Mouse (Mus musculus): Measurements from ENCODE around the gene Nol9. TPM values are rescaled to one million over a fixed set of nuclear protein-coding genes. Genes with fewer than 3 reads are reported as not detected.
A peak's percentile ranks its signal among the peaks of the same experiment; 100 is the strongest.

Nol9 gene
- total RNA-seq (2012; rRNA removed) = 70.1 and 81.7 TPM in 2 replicates

DNA sequence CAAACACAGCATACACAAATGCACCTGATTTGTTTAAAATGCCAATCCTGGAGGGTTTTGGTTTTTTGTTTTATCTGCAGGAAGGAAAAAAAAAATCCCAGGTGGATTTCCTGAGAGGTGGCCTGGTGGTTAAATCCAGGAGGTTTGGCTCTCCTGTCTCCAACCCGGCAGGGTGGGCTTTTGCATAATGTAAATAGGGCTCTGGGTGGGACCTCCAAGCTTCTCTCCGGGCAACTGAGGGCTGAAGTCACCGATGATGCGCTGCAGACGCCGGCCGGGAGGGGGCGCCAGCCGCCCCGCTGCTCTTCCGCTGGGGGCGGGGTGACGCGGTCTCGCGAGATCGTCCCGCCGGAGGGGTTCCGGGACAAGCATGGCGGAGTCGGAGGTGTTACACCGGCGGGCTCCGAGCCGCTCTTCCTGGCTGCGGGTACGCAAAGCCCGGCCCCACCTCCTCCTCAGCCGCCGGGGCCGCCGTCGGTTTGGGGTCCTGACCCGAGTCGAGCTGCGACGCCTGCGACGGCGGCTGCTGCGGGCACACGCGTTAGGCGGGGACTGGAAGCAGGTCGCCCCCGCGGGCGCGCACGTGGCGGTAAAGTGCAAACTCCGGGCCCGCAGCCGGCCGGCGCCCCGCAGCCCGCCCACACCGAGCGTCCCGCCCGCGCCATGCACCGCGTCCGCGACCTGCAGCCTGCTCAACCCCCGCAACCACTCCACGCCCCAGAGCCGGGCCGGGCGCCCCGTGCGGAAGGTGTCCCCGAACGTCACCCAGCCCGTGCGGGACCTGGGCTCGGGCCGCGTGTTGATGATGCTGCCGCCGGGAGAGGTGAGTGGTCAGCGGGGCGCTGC is at the start of gene Nol9:
Nol9 (plus strand) TSS at position 337 of the 846 bp plus-strand sequence.
- peaks cover 3 to 34% of the 10 kb centered on the region in 2 experiments; a peak in 2 of 4 replicates for H3K4me1 ChIP-seq (ENCODE audit: control insufficient read depth in 2 of 2, insufficient read depth in 2 of 2, low read length in 2 of 2, poor library complexity in 1 of 2)
- in situ Hi-C loops (cut with MboI; ENCODE audit: low sequenced_read_pairs in 2 of 2, unreplicated experiment in 2 of 2) = no loop called here
- H3K9me3 ChIP-seq (ENCODE audit: control insufficient read depth, insufficient read depth, low read depth, low read length) = no peaks in the 10 kb centered on the region
- DNase-seq (ENCODE audit: low read depth, low spot score) = peak; percentile 84
- peaks cover 29% of the 10 kb centered on the region for H3K36me3 ChIP-seq (ENCODE audit: control insufficient read depth, insufficient read depth, low read length, poor library complexity, severe bottlenecking)
- peak within 1 kb of the TSS; percentile 84 for H3K27ac ChIP-seq (ENCODE audit: insufficient read depth, low read depth, low read length, poor library complexity, severe bottlenecking)
- peak within 1 kb of the TSS; percentile 100 for H3K9ac ChIP-seq (ENCODE audit: insufficient read depth, low read depth, low read length, poor library complexity, severe bottlenecking)
- peak within 1 kb of the TSS; percentile 72 to 98 for H3K4me3 ChIP-seq (ENCODE audit: insufficient read depth in 1 of 2, low read depth in 1 of 2, low read length in 2 of 2, poor library complexity in 1 of 2, severe bottlenecking in 1 of 2)
- TF ChIP-seq ZNF384 (IDR thresholded peaks at IDR 0.05; ENCODE audit: low read depth, low read length) (no peak), CHD2 (IDR thresholded peaks at IDR 0.05; ENCODE audit: low read depth, low read length) (peak; percentile 99), MAFK (IDR thresholded peaks at IDR 0.05; ENCODE audit: insufficient read depth, low read depth, low read length) (no peak), HCFC1 (IDR thresholded peaks at IDR 0.05; ENCODE audit: borderline replicate concordance, insufficient read depth, low read length) (peak; percentile 68), ZC3H11A (IDR thresholded peaks at IDR 0.05; ENCODE audit: borderline replicate concordance, low read depth, low read length) (no peak)

DNA sequence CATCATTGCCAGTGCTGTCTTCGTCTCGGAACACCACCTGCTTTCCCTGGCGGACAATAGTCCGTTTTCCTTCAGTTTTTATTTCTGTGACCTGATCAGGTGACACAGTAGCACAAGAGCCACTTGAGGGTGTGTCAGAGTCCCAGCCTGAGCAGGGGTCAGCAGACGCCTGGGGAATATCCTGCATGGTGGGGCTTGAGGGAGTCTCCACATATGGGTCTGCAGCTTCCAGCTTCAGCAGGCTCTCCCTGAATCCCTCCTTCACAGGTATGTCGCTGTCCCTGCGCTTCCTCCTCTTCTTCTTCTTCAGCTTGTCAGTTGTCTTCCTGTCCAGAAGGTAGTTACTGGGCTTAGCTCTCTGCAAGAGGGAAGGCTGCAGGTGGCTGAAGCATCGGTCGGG is 47.0 kb upstream of the Nol9 start:
- no peaks in the 10 kb centered on the region for H3K9me3 ChIP-seq (ENCODE audit: control insufficient read depth, insufficient read depth, low read depth, low read length)
- peaks cover 30% of the 10 kb centered on the region for H3K36me3 ChIP-seq (ENCODE audit: control insufficient read depth, insufficient read depth, low read length, poor library complexity, severe bottlenecking)
- DNase-seq (ENCODE audit: low read depth, low spot score) = no peak
- no peak overlapping the region for H3K27ac ChIP-seq (ENCODE audit: insufficient read depth, low read depth, low read length, poor library complexity, severe bottlenecking)
- TF ChIP-seq ZNF384 (IDR thresholded peaks at IDR 0.05; ENCODE audit: low read depth, low read length) (no peak), HCFC1 (IDR thresholded peaks at IDR 0.05; ENCODE audit: borderline replicate concordance, insufficient read depth, low read length) (no peak), MAFK (IDR thresholded peaks at IDR 0.05; ENCODE audit: insufficient read depth, low read depth, low read length) (no peak), CHD2 (IDR thresholded peaks at IDR 0.05; ENCODE audit: low read depth, low read length) (no peak), ZC3H11A (IDR thresholded peaks at IDR 0.05; ENCODE audit: borderline replicate concordance, low read depth, low read length) (no peak)
- no peak overlapping the region for H3K4me3 ChIP-seq (ENCODE audit: insufficient read depth in 1 of 2, low read depth in 1 of 2, low read length in 2 of 2, poor library complexity in 1 of 2, severe bottlenecking in 1 of 2)
- no peak overlapping the region for H3K9ac ChIP-seq (ENCODE audit: insufficient read depth, low read depth, low read length, poor library complexity, severe bottlenecking)
- in situ Hi-C loops (cut with MboI; ENCODE audit: low sequenced_read_pairs in 2 of 2, unreplicated experiment in 2 of 2) = no loop called here
- H3K4me1 ChIP-seq (ENCODE audit: control insufficient read depth in 2 of 2, insufficient read depth in 2 of 2, low read length in 2 of 2, poor library complexity in 1 of 2) = peaks cover 0 to 15% of the 10 kb centered on the region in 2 experiments; a peak in 2 of 4 replicates

DNA sequence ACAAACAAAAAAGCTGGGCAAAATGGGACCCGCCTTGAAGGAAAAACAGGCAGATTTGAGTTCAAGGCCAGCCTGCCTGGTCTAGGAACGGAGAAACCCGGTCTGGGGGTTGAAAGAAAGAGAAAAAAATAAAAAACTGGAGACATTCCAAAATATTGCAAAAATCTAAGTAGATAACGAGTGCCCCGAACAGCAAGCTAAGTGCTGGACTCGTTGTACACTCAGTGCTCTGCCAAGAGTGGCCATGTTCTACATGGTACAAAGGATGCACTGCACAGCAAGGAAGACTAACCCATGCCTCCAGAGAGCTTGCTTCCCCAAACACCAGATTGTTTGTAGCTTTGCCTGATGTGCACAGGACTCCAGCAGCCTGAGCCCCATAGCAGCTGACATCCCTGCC is 46.1 kb upstream of the Nol9 start:
- no peaks in the 10 kb centered on the region for H3K9me3 ChIP-seq (ENCODE audit: control insufficient read depth, insufficient read depth, low read depth, low read length)
- H3K4me3 ChIP-seq (ENCODE audit: insufficient read depth in 1 of 2, low read depth in 1 of 2, low read length in 2 of 2, poor library complexity in 1 of 2, severe bottlenecking in 1 of 2) = no peak overlapping the region
- no peak for TF ChIP-seq ZC3H11A (IDR thresholded peaks at IDR 0.05; ENCODE audit: borderline replicate concordance, low read depth, low read length)
- no peak for TF ChIP-seq CHD2 (IDR thresholded peaks at IDR 0.05; ENCODE audit: low read depth, low read length)
- no peak for TF ChIP-seq ZNF384 (IDR thresholded peaks at IDR 0.05; ENCODE audit: low read depth, low read length)
- no peak for TF ChIP-seq MAFK (IDR thresholded peaks at IDR 0.05; ENCODE audit: insufficient read depth, low read depth, low read length)
- no peak for TF ChIP-seq HCFC1 (IDR thresholded peaks at IDR 0.05; ENCODE audit: borderline replicate concordance, insufficient read depth, low read length)
- peaks cover 30% of the 10 kb centered on the region for H3K36me3 ChIP-seq (ENCODE audit: control insufficient read depth, insufficient read depth, low read length, poor library complexity, severe bottlenecking)
- no peak overlapping the region for H3K9ac ChIP-seq (ENCODE audit: insufficient read depth, low read depth, low read length, poor library complexity, severe bottlenecking)
- in situ Hi-C loops (cut with MboI; ENCODE audit: low sequenced_read_pairs in 2 of 2, unreplicated experiment in 2 of 2) = no loop called here
- H3K4me1 ChIP-seq (ENCODE audit: control insufficient read depth in 2 of 2, insufficient read depth in 2 of 2, low read length in 2 of 2, poor library complexity in 1 of 2) = peaks cover 0 to 14% of the 10 kb centered on the region in 2 experiments; a peak in 2 of 4 replicates
- DNase-seq (ENCODE audit: low read depth, low spot score) = no peak
- no peak overlapping the region for H3K27ac ChIP-seq (ENCODE audit: insufficient read depth, low read depth, low read length, poor library complexity, severe bottlenecking)

DNA sequence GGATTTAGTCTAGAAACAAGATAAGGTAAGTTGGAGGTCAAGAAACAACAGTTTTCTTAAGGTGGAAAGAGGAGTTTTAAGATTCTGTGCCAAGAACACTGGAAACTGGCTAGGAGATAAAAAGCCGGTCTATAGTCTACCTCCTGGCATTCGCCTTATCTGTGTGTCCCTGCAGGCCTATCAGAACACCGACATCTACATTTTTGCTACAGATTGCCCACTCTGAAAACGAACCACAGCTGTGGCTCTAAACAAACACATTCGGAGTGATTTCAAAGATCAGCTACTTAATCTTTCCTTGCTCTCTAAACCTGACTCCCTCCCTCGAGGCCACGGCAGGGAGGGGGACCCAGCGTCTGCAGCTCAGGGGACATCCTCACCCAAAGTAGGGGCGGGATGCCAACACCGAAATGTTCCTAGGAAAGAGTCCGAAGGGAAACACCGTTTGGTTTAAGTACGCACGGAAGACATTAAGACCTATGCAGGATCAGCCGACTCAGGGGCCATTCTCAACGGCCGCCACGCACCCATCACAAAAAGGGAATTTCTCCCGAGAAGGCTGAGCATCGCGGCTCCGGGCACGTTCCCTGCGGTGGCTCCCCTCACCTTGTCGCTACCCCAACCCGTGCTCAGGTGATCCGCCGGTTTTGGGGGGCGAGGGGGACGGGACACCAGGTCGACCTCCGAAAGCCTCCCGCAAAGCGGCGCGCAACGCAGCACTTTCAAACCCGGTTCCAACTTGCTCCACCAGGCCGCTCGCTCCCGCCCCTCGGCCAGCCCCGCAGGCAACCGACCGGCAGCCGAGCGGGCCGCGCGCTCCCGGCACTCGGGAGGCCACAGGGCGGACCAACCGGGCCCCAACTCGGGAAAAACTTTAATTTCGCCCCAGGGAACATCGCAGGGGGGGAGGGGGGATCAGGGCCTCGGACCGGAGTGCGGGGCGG is 44.6 kb upstream of the Nol9 start:
- peak overlapping the region; percentile 99 to 100 for H3K4me3 ChIP-seq (ENCODE audit: insufficient read depth in 1 of 2, low read depth in 1 of 2, low read length in 2 of 2, poor library complexity in 1 of 2, severe bottlenecking in 1 of 2)
- no peak overlapping the region; the same call in 1 of the 2 replicates for H3K27ac ChIP-seq (ENCODE audit: insufficient read depth, low read depth, low read length, poor library complexity, severe bottlenecking)
- H3K4me1 ChIP-seq (ENCODE audit: control insufficient read depth in 2 of 2, insufficient read depth in 2 of 2, low read length in 2 of 2, poor library complexity in 1 of 2) = peaks cover 0 to 15% of the 10 kb centered on the region in 2 experiments; a peak in 2 of 4 replicates
- DNase-seq (ENCODE audit: low read depth, low spot score) = no peak
- TF ChIP-seq HCFC1 (IDR thresholded peaks at IDR 0.05; ENCODE audit: borderline replicate concordance, insufficient read depth, low read length) (no peak), CHD2 (IDR thresholded peaks at IDR 0.05; ENCODE audit: low read depth, low read length) (no peak), ZNF384 (IDR thresholded peaks at IDR 0.05; ENCODE audit: low read depth, low read length) (no peak), ZC3H11A (IDR thresholded peaks at IDR 0.05; ENCODE audit: borderline replicate concordance, low read depth, low read length) (no peak), MAFK (IDR thresholded peaks at IDR 0.05; ENCODE audit: insufficient read depth, low read depth, low read length) (no peak)
- H3K9ac ChIP-seq (ENCODE audit: insufficient read depth, low read depth, low read length, poor library complexity, severe bottlenecking) = peak overlapping the region; percentile 97
- in situ Hi-C loops (cut with MboI; ENCODE audit: low sequenced_read_pairs in 2 of 2, unreplicated experiment in 2 of 2) = no loop called here
- peaks cover 30% of the 10 kb centered on the region for H3K36me3 ChIP-seq (ENCODE audit: control insufficient read depth, insufficient read depth, low read length, poor library complexity, severe bottlenecking)
- no peaks in the 10 kb centered on the region for H3K9me3 ChIP-seq (ENCODE audit: control insufficient read depth, insufficient read depth, low read depth, low read length)
